Mouse (Mus musculus) v-Abl transformed pro-B cells (cell line): ENCODE results near the gene Map2k2.
"Not testable (repeated sequence)": the region's sequence is repeated elsewhere in the genome, so short reads cannot be mapped to it uniquely, and the experiment has no call there.

Experiments used
- in situ Hi-C, 2 experiments: fragments of 400-800 bp; cut with MboI; formaldehyde crosslinking; loops; one replicate each; pipeline ENCODE4 v1.15.1; 2025; ENCODE audit not compliant: unreplicated experiment in 2 of 2

Map2k2 gene

DNA sequence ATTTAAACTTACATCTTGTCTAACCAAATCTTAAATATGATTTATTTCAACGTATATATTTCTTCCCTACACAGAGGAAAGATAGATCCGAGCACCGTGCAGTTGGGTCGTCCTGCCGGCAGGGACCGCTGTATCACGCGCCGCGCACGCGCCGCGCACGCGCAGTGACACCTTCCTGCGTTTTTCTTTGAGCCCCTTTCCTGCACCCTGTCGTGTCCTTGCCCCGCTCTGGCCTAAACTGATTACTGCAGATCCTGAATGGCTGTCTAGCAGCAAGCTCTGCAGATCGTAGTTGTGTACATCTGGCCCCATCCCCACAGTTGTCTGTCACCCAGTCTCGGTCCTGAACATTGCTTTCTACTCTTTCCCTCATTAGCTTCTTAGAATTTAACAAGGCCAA lies 67.4 kb downstream of the Map2k2 start:
- in situ Hi-C loops = loop anchor here (5.0 to 10.0 kb wide), 5 partner anchors 46 to 248 kb away; no protein-coding TSS in a partner anchor

DNA sequence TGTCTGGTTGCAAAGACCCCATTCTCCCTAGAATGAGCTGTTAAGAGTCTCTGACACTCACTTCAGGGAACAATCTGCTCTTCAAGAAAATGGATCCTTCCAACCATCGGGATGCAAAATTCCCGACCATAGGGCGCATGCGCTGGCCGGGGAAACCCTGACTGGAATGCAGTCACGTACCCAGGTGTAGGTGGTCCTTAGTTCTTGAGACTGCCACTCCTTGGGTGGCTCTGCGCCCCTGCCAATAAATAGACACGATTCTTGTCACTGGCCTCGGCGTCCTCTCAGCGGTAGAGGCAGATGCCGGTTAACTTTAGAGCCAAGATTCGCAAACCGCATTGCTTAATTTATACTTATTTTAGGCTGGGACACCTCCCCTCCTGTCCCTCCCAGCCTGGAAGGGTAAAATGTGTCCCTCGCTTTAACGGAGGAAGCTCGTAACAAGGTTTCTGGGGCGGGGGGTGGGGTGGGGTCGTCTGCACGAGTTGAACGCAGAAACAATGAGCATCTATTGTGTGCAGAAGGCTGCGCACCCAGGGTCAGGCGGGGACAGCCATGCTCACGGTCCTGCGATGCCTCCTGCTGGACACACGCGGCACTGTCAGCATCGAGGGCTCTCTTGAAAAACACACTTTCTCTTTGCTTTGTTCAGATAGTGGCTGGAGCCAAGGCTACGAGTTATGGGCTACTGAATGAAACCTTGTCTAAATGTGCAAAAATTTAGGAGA lies 69.1 kb downstream of the Map2k2 start:
- in situ Hi-C loops = loop anchor here (5.0 to 10.0 kb wide), 6 partner anchors 47 to 250 kb away; no protein-coding TSS in a partner anchor

DNA sequence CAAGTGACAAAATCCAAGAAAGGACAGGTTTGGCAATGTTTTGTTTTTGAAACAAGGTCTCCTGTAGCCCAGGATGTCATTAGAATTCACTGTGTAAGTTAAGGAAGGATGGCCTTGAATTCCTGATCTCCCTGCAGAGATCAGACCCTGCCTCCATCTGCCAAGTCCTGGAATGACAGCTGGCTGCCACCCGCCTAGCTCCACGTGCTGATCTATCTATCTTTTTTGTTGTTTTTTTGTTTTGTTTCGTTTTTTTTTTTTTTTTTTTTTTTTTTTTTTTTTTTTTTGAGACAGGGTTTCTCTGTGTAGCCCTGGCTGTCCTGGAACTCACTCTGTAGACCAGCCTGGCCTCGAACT lies 69.6 kb downstream of the Map2k2 start:
- in situ Hi-C loops = loop anchor here (5.0 to 10.0 kb wide), 2 partner anchors 173 to 251 kb away; no protein-coding TSS in a partner anchor

DNA sequence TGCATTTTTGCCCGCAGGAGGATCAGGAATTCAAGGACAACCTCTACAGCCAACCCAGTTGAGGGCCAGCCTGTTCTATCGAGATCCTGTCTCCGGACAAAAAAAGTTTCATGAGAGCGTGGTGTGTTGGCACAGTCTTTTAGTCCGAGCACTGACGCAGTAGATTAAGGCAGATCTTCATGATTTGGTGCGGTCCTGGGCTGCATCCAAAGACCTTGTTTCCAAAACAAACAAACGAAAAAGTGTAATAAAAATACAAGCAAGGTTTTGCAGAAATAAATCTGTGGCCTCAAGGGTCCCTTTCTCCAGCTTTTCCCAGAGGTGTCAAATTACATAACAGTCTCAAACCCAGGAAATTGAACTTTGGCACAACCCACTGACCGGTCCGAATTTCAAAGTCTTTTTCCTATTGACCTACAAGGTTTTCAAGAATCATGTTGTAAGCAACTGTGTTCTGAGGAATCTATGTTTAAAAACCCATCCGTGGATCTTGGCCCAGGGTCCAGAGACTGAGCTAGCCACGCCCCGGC lies 70.3 kb downstream of the Map2k2 start:
- in situ Hi-C loops = loop anchor here (5.0 to 10.0 kb wide), 2 partner anchors 174 to 251 kb away; no protein-coding TSS in a partner anchor

DNA sequence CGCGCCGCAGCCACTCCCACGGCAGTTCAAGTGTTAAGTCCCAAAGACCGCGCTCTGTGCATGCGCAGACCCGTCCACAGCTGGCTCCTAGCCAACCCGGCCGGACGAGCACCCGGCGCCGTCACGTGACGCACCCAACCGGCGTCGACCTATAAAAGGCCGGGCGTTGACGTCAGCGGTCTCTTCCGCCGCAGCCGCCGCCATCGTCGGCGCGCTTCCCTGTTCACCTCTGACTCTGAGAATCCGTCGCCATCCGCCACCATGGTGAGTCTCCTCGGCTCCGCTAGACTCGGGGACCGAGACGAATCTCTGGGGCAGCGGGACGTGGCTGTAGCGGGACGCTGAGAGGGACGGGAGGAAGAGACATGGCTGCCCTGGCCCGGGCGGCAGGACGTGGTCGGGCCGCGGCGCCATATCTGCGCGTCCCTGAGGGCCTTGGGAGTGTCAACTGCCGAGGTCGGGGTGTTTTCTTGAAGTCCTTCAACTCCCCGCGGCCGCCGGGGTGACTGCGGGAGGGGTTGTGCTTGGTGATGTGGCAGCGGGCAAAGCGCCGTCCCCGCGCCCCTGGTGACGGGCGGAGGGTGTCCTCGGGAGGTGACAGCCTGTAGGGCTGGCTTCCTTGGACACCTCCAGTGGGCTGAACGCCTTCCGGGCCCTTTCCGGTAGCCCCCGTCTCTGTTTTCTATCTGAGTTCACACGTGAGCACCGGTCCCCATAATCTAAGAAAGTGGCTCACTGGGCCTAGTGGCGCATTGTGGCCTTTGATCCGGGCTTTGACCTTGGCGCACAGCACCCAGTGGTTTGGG lies 71.0 kb downstream of the Map2k2 start, which contains the start of gene Eef2:
TSS of gene Eef2 (plus strand) at position 166 of the 806 bp plus-strand sequence.
- in situ Hi-C loops = loop anchor here (5.0 to 10.0 kb wide), 2 partner anchors 174 to 252 kb away; no protein-coding TSS in a partner anchor

DNA sequence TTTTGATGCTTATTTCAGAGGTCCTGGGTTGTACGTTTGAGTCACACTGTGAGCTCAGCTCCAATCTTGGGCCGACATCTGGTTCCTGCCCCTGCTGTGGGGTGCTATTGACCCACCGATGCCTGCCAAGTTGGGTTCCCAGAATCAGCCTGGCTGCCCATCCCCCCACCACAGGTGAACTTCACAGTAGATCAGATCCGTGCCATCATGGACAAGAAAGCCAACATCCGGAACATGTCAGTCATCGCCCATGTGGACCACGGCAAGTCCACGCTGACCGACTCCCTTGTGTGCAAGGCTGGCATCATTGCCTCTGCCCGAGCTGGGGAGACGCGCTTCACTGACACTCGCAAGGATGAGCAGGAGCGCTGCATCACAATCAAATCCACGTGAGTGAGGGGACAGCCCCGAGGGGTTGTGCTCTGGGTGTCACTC lies 71.8 kb downstream of the Map2k2 start:
- in situ Hi-C loops = loop anchor here (5.0 to 10.0 kb wide), 2 partner anchors 175 to 253 kb away; no protein-coding TSS in a partner anchor

DNA sequence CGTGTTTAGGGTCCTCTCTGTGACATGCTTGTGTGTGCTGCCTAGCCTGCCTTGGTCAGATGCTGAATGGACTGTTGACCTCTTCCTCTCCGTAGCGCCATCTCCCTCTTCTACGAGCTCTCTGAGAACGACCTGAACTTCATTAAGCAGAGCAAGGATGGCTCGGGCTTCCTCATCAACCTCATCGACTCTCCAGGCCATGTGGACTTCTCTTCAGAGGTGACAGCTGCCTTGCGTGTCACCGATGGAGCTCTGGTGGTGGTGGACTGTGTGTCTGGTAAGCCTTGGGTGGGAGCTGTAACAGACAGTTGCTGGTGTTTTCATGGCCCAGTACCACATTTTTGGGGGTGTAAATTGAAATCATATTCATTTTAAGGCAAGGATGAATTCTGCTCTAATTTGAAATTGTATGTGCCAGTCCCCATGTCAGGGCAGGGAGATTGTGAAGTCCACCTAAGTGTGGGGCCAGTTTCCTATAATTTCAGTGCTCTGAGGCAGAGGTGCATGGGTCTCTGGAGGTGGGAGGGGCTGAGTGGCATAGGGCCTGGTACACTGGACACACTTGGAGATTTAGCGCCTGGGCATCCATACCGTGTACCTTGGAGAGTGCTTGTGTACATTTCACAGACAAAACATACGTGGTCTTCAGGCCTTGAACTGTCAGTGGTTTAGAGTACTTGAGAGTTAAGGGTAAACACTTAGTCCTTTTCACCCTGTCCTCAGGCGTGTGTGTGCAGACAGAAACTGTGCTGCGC lies 72.4 kb downstream of the Map2k2 start:
- in situ Hi-C loops = loop anchor here (5.0 to 10.0 kb wide), 2 partner anchors 176 to 253 kb away; no protein-coding TSS in a partner anchor

DNA sequence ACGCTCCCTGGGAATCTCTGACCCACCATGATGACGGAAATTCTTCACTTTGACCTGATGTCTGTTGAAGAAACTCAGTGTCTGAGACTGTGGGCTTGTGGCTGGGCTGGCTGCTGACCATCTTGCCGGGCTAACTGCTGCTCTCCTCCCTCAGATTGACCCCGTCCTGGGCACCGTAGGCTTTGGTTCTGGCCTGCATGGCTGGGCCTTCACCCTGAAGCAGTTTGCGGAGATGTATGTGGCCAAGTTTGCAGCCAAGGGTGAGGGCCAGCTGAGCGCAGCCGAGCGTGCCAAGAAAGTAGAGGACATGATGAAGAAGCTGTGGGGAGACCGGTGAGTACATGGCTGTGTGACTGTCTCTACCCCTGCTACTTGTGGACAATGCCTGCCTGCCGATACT lies 73.2 kb downstream of the Map2k2 start:
- in situ Hi-C loops = loop anchor here (5.0 to 10.0 kb wide), 2 partner anchors 177 to 254 kb away; no protein-coding TSS in a partner anchor

DNA sequence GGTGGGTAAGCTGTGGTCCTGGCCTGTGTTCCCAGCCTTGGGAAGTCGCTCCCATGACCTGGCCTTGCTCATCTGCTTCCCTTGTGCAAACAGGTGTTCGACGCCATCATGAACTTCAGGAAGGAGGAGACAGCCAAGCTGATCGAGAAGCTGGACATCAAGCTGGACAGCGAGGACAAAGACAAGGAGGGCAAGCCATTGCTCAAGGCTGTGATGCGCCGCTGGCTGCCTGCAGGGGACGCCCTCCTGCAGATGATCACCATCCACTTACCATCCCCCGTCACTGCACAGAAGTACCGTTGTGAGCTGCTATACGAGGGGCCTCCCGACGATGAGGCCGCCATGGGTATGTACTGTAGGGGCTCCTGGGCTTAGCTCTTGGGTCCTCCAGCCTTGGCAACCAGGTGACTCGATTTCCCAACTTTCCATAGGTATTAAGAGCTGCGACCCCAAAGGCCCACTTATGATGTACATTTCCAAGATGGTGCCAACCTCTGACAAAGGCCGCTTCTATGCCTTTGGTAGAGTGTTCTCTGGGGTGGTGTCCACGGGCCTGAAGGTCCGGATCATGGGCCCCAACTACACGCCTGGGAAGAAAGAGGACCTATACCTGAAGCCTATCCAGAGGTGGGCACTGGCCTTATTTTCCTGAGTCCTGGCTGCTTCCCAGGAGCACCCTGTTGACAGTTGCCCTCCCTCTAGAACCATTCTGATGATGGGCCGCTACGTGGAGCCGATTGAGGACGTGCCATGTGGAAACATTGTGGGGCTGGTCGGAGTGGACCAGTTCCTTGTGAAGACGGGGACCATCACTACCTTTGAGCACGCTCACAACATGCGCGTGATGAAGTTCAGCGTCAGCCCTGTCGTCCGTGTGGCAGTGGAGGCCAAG lies 74.0 kb downstream of the Map2k2 start:
- in situ Hi-C loops = loop anchor here (5.0 to 10.0 kb wide), 2 partner anchors 177 to 255 kb away; no protein-coding TSS in a partner anchor

DNA sequence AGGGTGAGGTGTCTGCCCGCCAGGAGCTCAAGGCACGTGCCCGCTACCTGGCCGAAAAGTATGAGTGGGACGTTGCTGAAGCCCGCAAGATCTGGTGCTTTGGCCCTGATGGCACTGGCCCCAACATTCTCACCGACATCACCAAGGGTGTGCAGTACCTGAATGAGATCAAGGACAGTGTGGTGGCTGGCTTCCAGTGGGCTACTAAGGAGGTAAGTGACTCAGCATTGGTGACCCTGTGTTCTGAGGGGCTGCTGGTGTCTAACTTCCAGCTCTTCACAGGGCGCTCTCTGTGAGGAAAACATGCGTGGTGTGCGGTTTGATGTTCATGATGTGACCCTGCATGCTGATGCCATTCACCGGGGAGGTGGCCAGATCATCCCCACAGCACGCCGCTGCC lies 75.2 kb downstream of the Map2k2 start:
- in situ Hi-C loops = no loop called here

DNA sequence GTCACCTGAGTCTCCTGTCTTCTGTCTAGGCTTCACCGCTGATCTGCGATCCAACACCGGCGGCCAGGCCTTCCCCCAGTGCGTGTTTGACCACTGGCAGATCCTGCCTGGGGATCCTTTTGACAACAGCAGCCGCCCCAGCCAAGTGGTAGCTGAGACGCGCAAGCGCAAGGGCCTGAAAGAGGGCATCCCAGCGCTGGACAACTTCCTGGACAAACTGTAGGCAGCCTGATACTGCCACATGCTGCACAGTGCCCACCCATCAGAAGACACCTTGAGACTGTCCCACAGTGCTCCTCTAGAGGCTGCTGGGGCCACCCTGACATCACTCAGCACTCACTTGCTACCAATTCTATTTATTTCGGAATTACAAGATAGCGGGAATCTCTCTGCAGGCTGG lies 76.1 kb downstream of the Map2k2 start:
- in situ Hi-C loops = not testable (repeated sequence)

DNA sequence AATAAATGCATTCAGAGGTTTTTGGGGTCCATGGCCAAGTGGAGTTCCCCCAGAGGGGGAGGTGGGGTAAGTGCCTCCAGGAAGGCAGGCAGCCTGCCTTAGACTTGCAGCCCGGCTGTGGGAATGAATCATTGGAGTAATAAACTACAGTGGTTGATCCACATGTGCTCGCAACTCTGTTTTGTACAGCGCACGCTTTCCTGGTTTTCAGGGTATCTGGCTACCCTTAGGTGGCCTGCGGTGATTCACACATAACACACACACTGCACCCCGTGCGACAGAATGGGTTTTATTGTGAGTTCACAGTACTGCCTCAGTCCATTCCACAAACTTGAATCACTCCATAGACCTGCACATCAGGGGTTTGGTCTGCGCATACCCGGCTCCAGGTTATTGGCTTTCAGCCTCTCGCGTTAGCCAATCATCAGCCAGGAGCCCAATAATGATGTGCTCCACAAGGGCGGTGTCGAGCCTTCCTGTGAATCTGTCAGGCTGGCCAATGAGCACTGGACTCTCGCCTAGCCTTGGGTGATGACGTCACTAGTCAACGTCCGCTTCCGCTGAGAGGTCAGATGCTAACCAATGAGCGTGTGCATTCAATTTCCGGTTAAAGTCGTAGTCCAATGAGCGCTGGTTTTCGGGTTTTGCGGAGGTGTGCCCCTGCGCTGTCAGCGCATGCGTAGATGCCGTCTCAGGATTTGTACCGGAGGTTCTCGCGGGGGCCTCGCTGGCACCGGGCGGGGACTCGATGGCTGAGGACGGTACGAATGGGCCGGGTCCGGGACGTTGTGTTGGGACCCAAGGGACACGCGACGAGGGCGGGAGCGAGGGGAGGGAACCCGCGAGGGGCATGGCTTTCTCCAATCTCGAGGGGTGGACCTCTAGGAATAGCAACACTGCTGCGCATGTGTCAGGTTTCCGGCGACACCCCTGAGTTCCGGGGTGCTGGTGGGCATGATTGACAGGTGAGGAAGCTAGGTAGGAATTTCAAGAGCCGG lies 76.9 kb downstream of the Map2k2 start, which contains the start of gene Dapk3:
TSS of gene Dapk3 (plus strand) at position 670 of the 998 bp plus-strand sequence.
- in situ Hi-C loops = no loop called here
